In genomic region chr4:109411377-109411967, GRCm38 (mm10) we compare ENCODE assay signal across 15 mouse cellular contexts. TPM values are rescaled to one million over a fixed set of nuclear protein-coding genes. Genes with fewer than 3 reads are reported as not detected.
DNase-seq lines count a peak whose midpoint lies in the region; ATAC-seq and TF ChIP-seq lines count a peak whose summit lies in the region.
"Had no signal": no experiment of that assay in that cellular context is flagged by ENCODE, and none has a peak within 500 bp of the region (broad histone marks: within the 10 kb centered on the region; RNA-seq: fewer than 3 reads in every experiment).

No protein-coding gene starts in this region.

- H3K4me3 ChIP-seq in heart, embryonic 12.5 days = no peak overlapping the region
- no peak overlapping the region for H3K4me3 ChIP-seq in midbrain, embryonic 11.5 days (ENCODE audit: low read depth, low read length)
- no peak overlapping the region for H3K4me3 ChIP-seq in midbrain, postnatal 0 days (ENCODE audit: low read depth, low read length)
- H3K4me3 ChIP-seq in erythroblast, embryonic 14.5 days (replicated peaks) = peak overlapping the region; percentile 58
- H3K4me3 ChIP-seq in liver, postnatal 0 days (ENCODE audit: low read depth, low read length) = peak overlapping the region; percentile 24; the same call in 1 of the 2 replicates
- no peak overlapping the region for H3K4me3 ChIP-seq in forebrain, embryonic 13.5 days
- H3K4me3 ChIP-seq: limb, embryonic 10.5 days; neural tube, embryonic 12.5 days had no signal

- ATAC-seq in heart, embryonic 12.5 days (ENCODE audit: insufficient number of reproducible peaks, low FRiP score) = peak; percentile 7; the same call in 1 of the 2 replicates
- no peak for ATAC-seq in midbrain, embryonic 11.5 days (ENCODE audit: low FRiP score)
- ATAC-seq in midbrain, postnatal 0 days (ENCODE audit: low FRiP score) = no peak
- ATAC-seq in liver, postnatal 0 days = peak; percentile 53
- no peak for ATAC-seq in forebrain, embryonic 13.5 days

- peak overlapping the region; percentile 27 for H3K4me2 ChIP-seq in heart, embryonic 12.5 days
- H3K4me2 ChIP-seq in midbrain, embryonic 11.5 days = no peak overlapping the region
- H3K4me2 ChIP-seq in midbrain, postnatal 0 days (ENCODE audit: low read depth, low read length, poor library complexity, severe bottlenecking) = no peak overlapping the region
- H3K4me2 ChIP-seq in liver, postnatal 0 days (ENCODE audit: low read depth, low read length) = peak overlapping the region; percentile 67
- H3K4me2 ChIP-seq in forebrain, embryonic 13.5 days = no peak overlapping the region
- H3K4me2 ChIP-seq: neural tube, embryonic 12.5 days had no signal

- peak overlapping the region; percentile 30; the same call in 1 of the 2 replicates for H3K9ac ChIP-seq in heart, embryonic 12.5 days
- H3K9ac ChIP-seq in midbrain, embryonic 11.5 days (ENCODE audit: low read length) = no peak overlapping the region
- no peak overlapping the region for H3K9ac ChIP-seq in midbrain, postnatal 0 days (replicated peaks; ENCODE audit: low read length, poor library complexity, severe bottlenecking)
- peak overlapping the region; percentile 59 for H3K9ac ChIP-seq in liver, postnatal 0 days (replicated peaks)
- no peak overlapping the region for H3K9ac ChIP-seq in forebrain, embryonic 13.5 days
- H3K9ac ChIP-seq: neural tube, embryonic 12.5 days had no signal

- peak overlapping the region; percentile 74 for H3K27ac ChIP-seq in heart, embryonic 12.5 days (ENCODE audit: poor library complexity, severe bottlenecking)
- peak overlapping the region; percentile 52; the same call in 1 of the 2 replicates for H3K27ac ChIP-seq in midbrain, embryonic 11.5 days (ENCODE audit: low read depth, low read length)
- H3K27ac ChIP-seq in midbrain, postnatal 0 days (ENCODE audit: low read depth, low read length) = no peak overlapping the region
- H3K27ac ChIP-seq in liver, postnatal 0 days (ENCODE audit: low read depth) = peak overlapping the region; percentile 94
- no peak overlapping the region for H3K27ac ChIP-seq in forebrain, embryonic 13.5 days
- H3K27ac ChIP-seq: limb, embryonic 10.5 days; neural tube, embryonic 12.5 days had no signal

- no peaks in the 10 kb centered on the region for H3K27me3 ChIP-seq in heart, embryonic 12.5 days (replicated peaks)
- peaks cover 9% of the 10 kb centered on the region for H3K27me3 ChIP-seq in midbrain, embryonic 11.5 days (ENCODE audit: control insufficient read depth, insufficient read depth, low read length)
- no peaks in the 10 kb centered on the region for H3K27me3 ChIP-seq in midbrain, postnatal 0 days (ENCODE audit: insufficient read depth, low read length)
- no peaks in the 10 kb centered on the region for H3K27me3 ChIP-seq in erythroblast, embryonic 14.5 days (ENCODE audit: control insufficient read depth)
- no peaks in the 10 kb centered on the region for H3K27me3 ChIP-seq in liver, postnatal 0 days (ENCODE audit: insufficient read depth, low read length)
- peaks cover 10% of the 10 kb centered on the region; the same call in 1 of the 2 replicates for H3K27me3 ChIP-seq in forebrain, embryonic 13.5 days

- 65% methylated on average over 6 of the region's 6 CpGs for WGBS in heart, embryonic 12.5 days
- WGBS in midbrain, embryonic 11.5 days = 85% methylated on average over 6 of the region's 6 CpGs
- WGBS in midbrain, postnatal 0 days = 90% methylated on average over 6 of the region's 6 CpGs
- 56% methylated on average over 6 of the region's 6 CpGs for WGBS in liver, postnatal 0 days (ENCODE audit: insufficient replicate concordance)
- WGBS in forebrain, embryonic 13.5 days = 81% methylated on average over 6 of the region's 6 CpGs

- no peak for TF ChIP-seq CTCF in midbrain, postnatal 0 days (IDR thresholded peaks at IDR 0.05)
- no peak for TF ChIP-seq CTCF in liver, postnatal 0 days (IDR thresholded peaks at IDR 0.05; ENCODE audit: low read depth)

- TF ChIP-seq EP300 in liver, postnatal 0 days (IDR thresholded peaks at IDR 0.05; ENCODE audit: low read depth) = no peak

- DNase-seq in heart, postnatal 10 days = no peak
- DNase-seq in midbrain, embryonic 11.5 days (ENCODE audit: low spot score, missing footprints) = no peak
- DNase-seq in midbrain, postnatal 0 days (ENCODE audit: low spot score) = no peak
- DNase-seq in liver, postnatal 0 days = no peak
- no peak for DNase-seq in cerebellum, adult 9-10 months
- DNase-seq: adrenal gland, postnatal 10 days; gastrocnemius, postnatal 14 days; kidney, adult 8-10 months; kidney, postnatal 4 days; right cerebral cortex, postnatal 4 days had no signal

- no peaks in the 10 kb centered on the region for H3K36me3 ChIP-seq in heart, embryonic 12.5 days
- no peaks in the 10 kb centered on the region for H3K36me3 ChIP-seq in midbrain, embryonic 11.5 days (ENCODE audit: control insufficient read depth, insufficient read depth, low read length)
- no peaks in the 10 kb centered on the region for H3K36me3 ChIP-seq in midbrain, postnatal 0 days (ENCODE audit: insufficient read depth, low read length)
- peaks cover 63% of the 10 kb centered on the region for H3K36me3 ChIP-seq in erythroblast, embryonic 14.5 days (ENCODE audit: control insufficient read depth)
- H3K36me3 ChIP-seq in liver, postnatal 0 days (replicated peaks; ENCODE audit: insufficient read depth, low read length) = no peaks in the 10 kb centered on the region
- no peaks in the 10 kb centered on the region for H3K36me3 ChIP-seq in forebrain, embryonic 13.5 days (ENCODE audit: poor library complexity, severe bottlenecking)
- H3K36me3 ChIP-seq: limb, embryonic 10.5 days; neural tube, embryonic 12.5 days had no signal

- H3K4me1 ChIP-seq in heart, embryonic 12.5 days (replicated peaks) = peaks cover 31% of the 10 kb centered on the region
- peaks cover 6% of the 10 kb centered on the region; the same call in 1 of the 2 replicates for H3K4me1 ChIP-seq in midbrain, embryonic 11.5 days (ENCODE audit: control insufficient read depth, insufficient read depth, low read length)
- no peaks in the 10 kb centered on the region for H3K4me1 ChIP-seq in midbrain, postnatal 0 days (ENCODE audit: insufficient read depth, low read length)
- peaks cover 92% of the 10 kb centered on the region for H3K4me1 ChIP-seq in erythroblast, embryonic 14.5 days (ENCODE audit: control insufficient read depth)
- H3K4me1 ChIP-seq in liver, postnatal 0 days (ENCODE audit: insufficient read depth) = peaks cover 42% of the 10 kb centered on the region
- H3K4me1 ChIP-seq in forebrain, embryonic 13.5 days = peaks cover 6% of the 10 kb centered on the region; the same call in 1 of the 2 replicates

- intact Hi-C loops in heart, postnatal 10 days (cut with DNase I) = no loop called here

- no peaks in the 10 kb centered on the region for H3K9me3 ChIP-seq in heart, embryonic 12.5 days (replicated peaks)
- no peaks in the 10 kb centered on the region for H3K9me3 ChIP-seq in midbrain, embryonic 11.5 days (ENCODE audit: control insufficient read depth, low read length)
- H3K9me3 ChIP-seq in midbrain, postnatal 0 days (ENCODE audit: low read length) = no peaks in the 10 kb centered on the region
- H3K9me3 ChIP-seq in erythroblast, embryonic 14.5 days (ENCODE audit: control insufficient read depth, low read length) = no peaks in the 10 kb centered on the region
- H3K9me3 ChIP-seq in liver, postnatal 0 days (ENCODE audit: low read length) = no peaks in the 10 kb centered on the region
- H3K9me3 ChIP-seq in forebrain, embryonic 13.5 days (replicated peaks) = no peaks in the 10 kb centered on the region
- H3K9me3 ChIP-seq: limb, embryonic 10.5 days; neural tube, embryonic 12.5 days had no signal

RNA-seq across cellular contexts. Expression of gene Ttc39a, which starts 5.0 kb away (rescaled TPM):
- polyA plus RNA-seq in heart, embryonic 12.5 days (2016; fragmentation: Nextera tagmentation; extraction: Ambion mirVana) = 11.6 and 11.8 TPM in 2 replicates
- total RNA-seq in heart, postnatal 10 days (2021) = 1 to 10 TPM; 2.8 to 4.1 TPM
- 2.2 TPM in 2 replicates for polyA plus RNA-seq in midbrain, embryonic 11.5 days (2014; fragmentation: Nextera tagmentation; extraction: Ambion mirVana)
- 3.2 and 5.2 TPM in 2 replicates for total RNA-seq in midbrain, postnatal 0 days (2014; rRNA removed)
- 4.7 TPM in 2 replicates for polyA plus RNA-seq in midbrain, postnatal 0 days (2015; fragmentation: Nextera tagmentation; extraction: Ambion mirVana)
- 4.4 and 5.5 TPM in 2 replicates for polyA plus RNA-seq in erythroblast, embryonic 14.5 days (2012)
- polyA plus RNA-seq in liver, postnatal 0 days (2015; fragmentation: Nextera tagmentation; extraction: Ambion mirVana) = 5.0 and 5.4 TPM in 2 replicates
- 0.86 and 1.0 TPM in 2 replicates for polyA plus RNA-seq in forebrain, embryonic 13.5 days (2015; fragmentation: Nextera tagmentation; extraction: Ambion mirVana)

Comparison
In these comparisons a context has a peak if more than half of its experiments do, and no peak if none do; other contexts are left out.
1. H3K27ac ChIP-seq: peak in heart, embryonic 12.5 days (single experiment), midbrain, embryonic 11.5 days (single experiment) and liver, postnatal 0 days (single experiment); none in midbrain, postnatal 0 days (single experiment) and forebrain, embryonic 13.5 days (single experiment).
2. ATAC-seq: peak in heart, embryonic 12.5 days (single experiment) and liver, postnatal 0 days (single experiment); none in midbrain, embryonic 11.5 days (single experiment), midbrain, postnatal 0 days (single experiment) and forebrain, embryonic 13.5 days (single experiment).
3. H3K4me2 ChIP-seq: peak in heart, embryonic 12.5 days (single experiment) and liver, postnatal 0 days (single experiment); none in midbrain, embryonic 11.5 days (single experiment), midbrain, postnatal 0 days (single experiment) and forebrain, embryonic 13.5 days (single experiment).
4. H3K4me3 ChIP-seq: peak in erythroblast, embryonic 14.5 days (single experiment) and liver, postnatal 0 days (single experiment); none in heart, embryonic 12.5 days (single experiment), midbrain, embryonic 11.5 days (single experiment), midbrain, postnatal 0 days (single experiment) and forebrain, embryonic 13.5 days (single experiment).
5. H3K9ac ChIP-seq: peak in heart, embryonic 12.5 days (single experiment) and liver, postnatal 0 days (single experiment); none in midbrain, embryonic 11.5 days (single experiment), midbrain, postnatal 0 days (single experiment) and forebrain, embryonic 13.5 days (single experiment).